Mouse (Mus musculus) hindbrain, embryonic 15.5 days (tissue): ENCODE results near the gene Kcna3. TPM values are rescaled to one million over a fixed set of nuclear protein-coding genes. Genes with fewer than 3 reads are reported as not detected.

Source experiments
- ATAC-seq: fragments of 200-750 bp; cut with Nextera tagmentation; 2 replicates; pipeline ENCODE4 v1.8.0; 2017; ENCODE audit warnings: low read depth, moderate number of reproducible peaks, moderate TSS enrichment; ENCODE audit not compliant: low FRiP score
- H3K27ac ChIP-seq: fragments of 300-500 bp; sonication (generic); replicated peaks from 2 replicates; pipeline ENCODE4 v1.5.1; 2015; ENCODE audit warnings: mild to moderate bottlenecking, inconsistent platforms
- H3K27me3 ChIP-seq: fragments of 300-500 bp; sonication (generic); 2 replicates; pipeline ENCODE4 v1.6.1; 2015; ENCODE audit warnings: control low read depth, inconsistent platforms
- H3K36me3 ChIP-seq: fragments of 300-500 bp; sonication (generic); 2 replicates; pipeline ENCODE4 v1.6.1; 2015; ENCODE audit warnings: control low read depth, inconsistent platforms
- H3K4me1 ChIP-seq: fragments of 300-500 bp; sonication (generic); replicated peaks from 2 replicates; pipeline ENCODE4 v1.6.1; 2015; ENCODE audit warnings: control low read depth, inconsistent platforms
- H3K4me2 ChIP-seq: fragments of 300-500 bp; sonication (generic); 2 replicates; pipeline ENCODE4 v1.6.1; 2015; ENCODE audit warnings: moderate library complexity, mild to moderate bottlenecking, inconsistent platforms
- H3K4me3 ChIP-seq: fragments of 300-500 bp; sonication (generic); 2 replicates; pipeline ENCODE4 v1.5.1; 2015; ENCODE audit warnings: mild to moderate bottlenecking, inconsistent platforms
- H3K9ac ChIP-seq: fragments of 300-500 bp; sonication (generic); 2 replicates; pipeline ENCODE4 v1.6.1; 2015; ENCODE audit warnings: inconsistent platforms
- H3K9me3 ChIP-seq: fragments of 300-500 bp; sonication (generic); 2 replicates; pipeline ENCODE4 v1.6.1; 2016; ENCODE audit warnings: control low read depth, inconsistent platforms
- whole genome bisulfite sequencing: fragments of 180-500 bp; shearing (Covaris S2); methylation state at CpG from one replicate; pipeline ENCODE4 v1.1.7; 2015; 5-methylcytosine and 5-hydroxymethylcytosine counted together
- polyA plus RNA-seq: library from polyadenylated mRNA; unstranded; fragments of >200 nt; fragmentation: Nextera tagmentation; extraction: Ambion mirVana; gene quantifications from 2 replicates; pipeline ENCODE4 v1.2.1, GENCODE M21; 2015

The Kcna3 gene
- polyA plus RNA-seq: 11.6 and 12.0 TPM in 2 replicates

GRCm38 (mm10) chr3:107035521-107036457, at the start of gene Kcna3:
Gene Kcna3, plus strand, starts transcription at chr3:107036169.
- H3K27me3 ChIP-seq: no peaks in the 10 kb centered on the region
- ATAC-seq: peak; percentile 94
- WGBS: under 1% methylated on average over 74 of the region's 80 CpGs

GRCm38 (mm10) chr3:106991334-106991733, 44.6 kb upstream of the Kcna3 start:
- no peak overlapping the region for H3K27ac ChIP-seq
- H3K4me1 ChIP-seq: no peaks in the 10 kb centered on the region
- H3K36me3 ChIP-seq: no peaks in the 10 kb centered on the region
- H3K27me3 ChIP-seq: no peaks in the 10 kb centered on the region
- H3K9ac ChIP-seq: no peak overlapping the region
- no peak overlapping the region for H3K4me2 ChIP-seq
- 79% methylated on average over 1 of the region's 1 CpGs for WGBS
- no peak overlapping the region for H3K4me3 ChIP-seq
- ATAC-seq: no peak
- no peaks in the 10 kb centered on the region for H3K9me3 ChIP-seq

More at GRCm38 (mm10) chr3:107035521-107036457, at the start of gene Kcna3:
- Histone ChIP-seq H3K36me3 (no peaks in the 10 kb centered on the region), H3K4me2 (peak within 1 kb of the TSS; percentile 77), H3K9ac (peak within 1 kb of the TSS; percentile 83), H3K9me3 (no peaks in the 10 kb centered on the region), H3K4me3 (peak within 1 kb of the TSS; percentile 71), H3K4me1 (peaks cover 52% of the 10 kb centered on the region), H3K27ac (peak within 1 kb of the TSS; percentile 89)

GRCm38 (mm10) chr3:106995347-106995746, 40.6 kb upstream of the Kcna3 start:
- no peak overlapping the region for H3K4me3 ChIP-seq
- no peak overlapping the region for H3K27ac ChIP-seq
- H3K36me3 ChIP-seq: no peaks in the 10 kb centered on the region
- H3K27me3 ChIP-seq: no peaks in the 10 kb centered on the region
- no peak for ATAC-seq
- H3K9me3 ChIP-seq: no peaks in the 10 kb centered on the region
- no peak overlapping the region for H3K9ac ChIP-seq
- H3K4me1 ChIP-seq: no peaks in the 10 kb centered on the region
- 75% methylated on average over 1 of the region's 1 CpGs for WGBS
- no peak overlapping the region for H3K4me2 ChIP-seq

- H3K9me3 ChIP-seq: no peaks in the 10 kb centered on the region
- H3K4me1 ChIP-seq: no peaks in the 10 kb centered on the region
- no peak for ATAC-seq
- H3K27me3 ChIP-seq: no peaks in the 10 kb centered on the region
- WGBS: 81% methylated on average over 2 of the region's 2 CpGs
- no peak overlapping the region for H3K4me3 ChIP-seq
- H3K4me2 ChIP-seq: no peak overlapping the region
- no peaks in the 10 kb centered on the region for H3K36me3 ChIP-seq
- H3K27ac ChIP-seq: no peak overlapping the region
- no peak overlapping the region for H3K9ac ChIP-seq
Observed at GRCm38 (mm10) chr3:106996186-106996585, 39.8 kb upstream of the Kcna3 start.

GRCm38 (mm10) chr3:106998370-106998769, 37.6 kb upstream of the Kcna3 start:
- H3K4me3 ChIP-seq: no peak overlapping the region
- H3K4me2 ChIP-seq: no peak overlapping the region
- no peaks in the 10 kb centered on the region for H3K4me1 ChIP-seq
- H3K27ac ChIP-seq: no peak overlapping the region
- ATAC-seq: no peak
- no peak overlapping the region for H3K9ac ChIP-seq
- no peaks in the 10 kb centered on the region for H3K9me3 ChIP-seq
- WGBS: 69% methylated on average over 1 of the region's 1 CpGs
- H3K36me3 ChIP-seq: no peaks in the 10 kb centered on the region
- no peaks in the 10 kb centered on the region for H3K27me3 ChIP-seq

GRCm38 (mm10) chr3:107000165-107000564, 35.8 kb upstream of the Kcna3 start:
- no peak overlapping the region for H3K4me3 ChIP-seq
- H3K4me2 ChIP-seq: no peak overlapping the region
- 74% methylated on average over 2 of the region's 2 CpGs for WGBS
- no peaks in the 10 kb centered on the region for H3K27me3 ChIP-seq
- no peaks in the 10 kb centered on the region for H3K9me3 ChIP-seq
- H3K36me3 ChIP-seq: no peaks in the 10 kb centered on the region
- H3K27ac ChIP-seq: no peak overlapping the region
- no peaks in the 10 kb centered on the region for H3K4me1 ChIP-seq
- H3K9ac ChIP-seq: no peak overlapping the region
- no peak for ATAC-seq

GRCm38 (mm10) chr3:107002249-107003123, 33.5 kb upstream of the Kcna3 start:
- H3K4me1 ChIP-seq: no peaks in the 10 kb centered on the region
- no peak overlapping the region for H3K4me3 ChIP-seq
- WGBS: 62% methylated on average over 8 of the region's 8 CpGs
- no peak overlapping the region for H3K9ac ChIP-seq
- no peaks in the 10 kb centered on the region for H3K27me3 ChIP-seq
- H3K9me3 ChIP-seq: no peaks in the 10 kb centered on the region
- ATAC-seq: peak; percentile 51; the same call in 1 of the 2 replicates
- H3K27ac ChIP-seq: no peak overlapping the region
- no peaks in the 10 kb centered on the region for H3K36me3 ChIP-seq
- H3K4me2 ChIP-seq: no peak overlapping the region

- Histone ChIP-seq H3K4me1 (no peaks in the 10 kb centered on the region), H3K9ac (no peak overlapping the region), H3K36me3 (no peaks in the 10 kb centered on the region), H3K27ac (no peak overlapping the region), H3K4me2 (no peak overlapping the region), H3K27me3 (no peaks in the 10 kb centered on the region), H3K9me3 (no peaks in the 10 kb centered on the region), H3K4me3 (no peak overlapping the region)
- 79% methylated on average over 4 of the region's 4 CpGs for WGBS
- no peak for ATAC-seq
Observed at GRCm38 (mm10) chr3:107009329-107010076, 26.5 kb upstream of the Kcna3 start.

GRCm38 (mm10) chr3:107018286-107018685, 17.7 kb upstream of the Kcna3 start:
- Histone ChIP-seq H3K9me3 (no peaks in the 10 kb centered on the region), H3K4me1 (no peaks in the 10 kb centered on the region), H3K9ac (no peak overlapping the region), H3K4me3 (no peak overlapping the region), H3K36me3 (no peaks in the 10 kb centered on the region), H3K27me3 (no peaks in the 10 kb centered on the region), H3K4me2 (no peak overlapping the region), H3K27ac (no peak overlapping the region)
- 58% methylated on average over 2 of the region's 2 CpGs for WGBS
- ATAC-seq: no peak

- no peaks in the 10 kb centered on the region for H3K9me3 ChIP-seq
- ATAC-seq: no peak
- no peaks in the 10 kb centered on the region for H3K27me3 ChIP-seq
- peaks cover 20% of the 10 kb centered on the region for H3K4me1 ChIP-seq
- H3K36me3 ChIP-seq: no peaks in the 10 kb centered on the region
- no peak overlapping the region for H3K9ac ChIP-seq
- no peak overlapping the region for H3K27ac ChIP-seq
- 84% methylated on average over 4 of the region's 4 CpGs for WGBS
- H3K4me3 ChIP-seq: no peak overlapping the region
- no peak overlapping the region for H3K4me2 ChIP-seq
Observed at GRCm38 (mm10) chr3:107031547-107031946, 4.4 kb upstream of the Kcna3 start.

GRCm38 (mm10) chr3:107034776-107035175, 1.2 kb upstream of the Kcna3 start:
- no peak overlapping the region for H3K4me3 ChIP-seq
- peak overlapping the region; percentile 77 for H3K4me2 ChIP-seq
- no peaks in the 10 kb centered on the region for H3K9me3 ChIP-seq
- no peaks in the 10 kb centered on the region for H3K36me3 ChIP-seq
- H3K4me1 ChIP-seq: peaks cover 48% of the 10 kb centered on the region
- H3K9ac ChIP-seq: no peak overlapping the region
- peak overlapping the region; percentile 89; the same call in 1 of the 2 replicates for H3K27ac ChIP-seq
- H3K27me3 ChIP-seq: no peaks in the 10 kb centered on the region
- ATAC-seq: no peak
- 70% methylated on average over 2 of the region's 2 CpGs for WGBS
